Mouse (Mus musculus): ENCODE measurements around the gene Mical3. TPM values are rescaled to one million over a fixed set of nuclear protein-coding genes. Genes with fewer than 3 reads are reported as not detected.
A peak's percentile ranks its signal among the peaks of the same experiment; 100 is the strongest.

Gene Mical3
- polyA plus RNA-seq, 1 experiment from 2014 or later, result 11.8 TPM

- Histone ChIP-seq H3K27ac (ENCODE audit: low read depth, low read length) (no peak overlapping the region), H3K9me3 (ENCODE audit: control insufficient read depth, low read length) (no peaks in the 10 kb centered on the region), H3K4me2 (no peak overlapping the region), H3K27me3 (ENCODE audit: control insufficient read depth, insufficient read depth, low read length) (no peaks in the 10 kb centered on the region), H3K4me1 (ENCODE audit: control insufficient read depth, insufficient read depth, low read length) (no peaks in the 10 kb centered on the region), H3K36me3 (ENCODE audit: control insufficient read depth, insufficient read depth, low read length) (no peaks in the 10 kb centered on the region), H3K4me3 (ENCODE audit: low read depth, low read length) (no peak overlapping the region), H3K9ac (ENCODE audit: low read length) (no peak overlapping the region)
- 88% methylated on average over 7 of the region's 7 CpGs for WGBS
- DNase-seq (ENCODE audit: low spot score, missing footprints), result no peak
- no peak for ATAC-seq (ENCODE audit: low FRiP score)
Observed at GRCm38 (mm10) chr6:121073312-121073711, 57.5 kb downstream of the Mical3 start.

GRCm38 (mm10) chr6:121072615-121073014 lies 58.2 kb downstream of the Mical3 start:
- 82% methylated on average over 2 of the region's 2 CpGs for WGBS
- no peak for ATAC-seq (ENCODE audit: low FRiP score)

GRCm38 (mm10) chr6:121070584-121071230 lies 60.1 kb downstream of the Mical3 start:
- no peak for ATAC-seq (ENCODE audit: low FRiP score)
- H3K27ac ChIP-seq (ENCODE audit: low read depth, low read length), result no peak overlapping the region
- H3K9ac ChIP-seq (ENCODE audit: low read length), result no peak overlapping the region
- H3K4me2 ChIP-seq, result no peak overlapping the region
- no peaks in the 10 kb centered on the region for H3K9me3 ChIP-seq (ENCODE audit: control insufficient read depth, low read length)
- H3K27me3 ChIP-seq (ENCODE audit: control insufficient read depth, insufficient read depth, low read length), result no peaks in the 10 kb centered on the region
- WGBS, result 86% methylated on average over 9 of the region's 9 CpGs
- H3K4me1 ChIP-seq (ENCODE audit: control insufficient read depth, insufficient read depth, low read length), result peaks cover 9% of the 10 kb centered on the region
- H3K4me3 ChIP-seq (ENCODE audit: low read depth, low read length), result no peak overlapping the region
- H3K36me3 ChIP-seq (ENCODE audit: control insufficient read depth, insufficient read depth, low read length), result no peaks in the 10 kb centered on the region
- DNase-seq (ENCODE audit: low spot score, missing footprints), result no peak

More at GRCm38 (mm10) chr6:121072615-121073014, 58.2 kb downstream of the Mical3 start:
- H3K9me3 ChIP-seq (ENCODE audit: control insufficient read depth, low read length), result no peaks in the 10 kb centered on the region
- no peaks in the 10 kb centered on the region; the same call in 1 of the 2 replicates for H3K4me1 ChIP-seq (ENCODE audit: control insufficient read depth, insufficient read depth, low read length)
- no peaks in the 10 kb centered on the region for H3K36me3 ChIP-seq (ENCODE audit: control insufficient read depth, insufficient read depth, low read length)
- H3K4me2 ChIP-seq, result no peak overlapping the region
- no peak overlapping the region for H3K4me3 ChIP-seq (ENCODE audit: low read depth, low read length)
- no peak overlapping the region for H3K9ac ChIP-seq (ENCODE audit: low read length)
- no peak overlapping the region for H3K27ac ChIP-seq (ENCODE audit: low read depth, low read length)
- H3K27me3 ChIP-seq (ENCODE audit: control insufficient read depth, insufficient read depth, low read length), result no peaks in the 10 kb centered on the region
- no peak for DNase-seq (ENCODE audit: low spot score, missing footprints)

GRCm38 (mm10) chr6:121069156-121069555 lies 61.6 kb downstream of the Mical3 start:
- Histone ChIP-seq H3K4me1 (ENCODE audit: control insufficient read depth, insufficient read depth, low read length) (peaks cover 9% of the 10 kb centered on the region), H3K27me3 (ENCODE audit: control insufficient read depth, insufficient read depth, low read length) (no peaks in the 10 kb centered on the region), H3K4me2 (no peak overlapping the region), H3K4me3 (ENCODE audit: low read depth, low read length) (no peak overlapping the region), H3K36me3 (ENCODE audit: control insufficient read depth, insufficient read depth, low read length) (no peaks in the 10 kb centered on the region), H3K9me3 (ENCODE audit: control insufficient read depth, low read length) (no peaks in the 10 kb centered on the region), H3K27ac (ENCODE audit: low read depth, low read length) (no peak overlapping the region), H3K9ac (ENCODE audit: low read length) (no peak overlapping the region)
- ATAC-seq (ENCODE audit: low FRiP score) (no peak), DNase-seq (ENCODE audit: low spot score, missing footprints) (no peak)
- WGBS, result 86% methylated on average over 8 of the region's 8 CpGs

GRCm38 (mm10) chr6:121068087-121068464 lies 62.7 kb downstream of the Mical3 start:
- 90% methylated on average over 7 of the region's 7 CpGs for WGBS

GRCm38 (mm10) chr6:121067426-121068086 lies 63.2 kb downstream of the Mical3 start:
- Histone ChIP-seq H3K9me3 (ENCODE audit: control insufficient read depth, low read length) (no peaks in the 10 kb centered on the region), H3K4me1 (ENCODE audit: control insufficient read depth, insufficient read depth, low read length) (peaks cover 9% of the 10 kb centered on the region), H3K27ac (ENCODE audit: low read depth, low read length) (no peak overlapping the region), H3K27me3 (ENCODE audit: control insufficient read depth, insufficient read depth, low read length) (no peaks in the 10 kb centered on the region), H3K4me2 (no peak overlapping the region), H3K36me3 (ENCODE audit: control insufficient read depth, insufficient read depth, low read length) (no peaks in the 10 kb centered on the region), H3K4me3 (ENCODE audit: low read depth, low read length) (no peak overlapping the region), H3K9ac (ENCODE audit: low read length) (no peak overlapping the region)
- WGBS, result 56% methylated on average over 11 of the region's 11 CpGs
- DNase-seq (ENCODE audit: low spot score, missing footprints), result no peak
- no peak for ATAC-seq (ENCODE audit: low FRiP score)

More at GRCm38 (mm10) chr6:121068087-121068464, 62.7 kb downstream of the Mical3 start:
- Histone ChIP-seq H3K36me3 (ENCODE audit: control insufficient read depth, insufficient read depth, low read length) (no peaks in the 10 kb centered on the region), H3K4me3 (ENCODE audit: low read depth, low read length) (no peak overlapping the region), H3K4me1 (ENCODE audit: control insufficient read depth, insufficient read depth, low read length) (peaks cover 9% of the 10 kb centered on the region), H3K9ac (ENCODE audit: low read length) (no peak overlapping the region), H3K9me3 (ENCODE audit: control insufficient read depth, low read length) (no peaks in the 10 kb centered on the region), H3K4me2 (no peak overlapping the region), H3K27ac (ENCODE audit: low read depth, low read length) (no peak overlapping the region), H3K27me3 (ENCODE audit: control insufficient read depth, insufficient read depth, low read length) (no peaks in the 10 kb centered on the region)
- ATAC-seq (ENCODE audit: low FRiP score) (no peak), DNase-seq (ENCODE audit: low spot score, missing footprints) (no peak)

GRCm38 (mm10) chr6:121066761-121067160 lies 64.0 kb downstream of the Mical3 start:
- DNase-seq (ENCODE audit: low spot score, missing footprints) (no peak), ATAC-seq (ENCODE audit: low FRiP score) (no peak)
- no peaks in the 10 kb centered on the region for H3K27me3 ChIP-seq (ENCODE audit: control insufficient read depth, insufficient read depth, low read length)
- H3K9ac ChIP-seq (ENCODE audit: low read length), result no peak overlapping the region
- peaks cover 9% of the 10 kb centered on the region for H3K4me1 ChIP-seq (ENCODE audit: control insufficient read depth, insufficient read depth, low read length)
- H3K27ac ChIP-seq (ENCODE audit: low read depth, low read length), result no peak overlapping the region
- H3K4me3 ChIP-seq (ENCODE audit: low read depth, low read length), result no peak overlapping the region
- H3K9me3 ChIP-seq (ENCODE audit: control insufficient read depth, low read length), result no peaks in the 10 kb centered on the region
- WGBS, result 42% methylated on average over 6 of the region's 6 CpGs
- H3K4me2 ChIP-seq, result no peak overlapping the region
- no peaks in the 10 kb centered on the region for H3K36me3 ChIP-seq (ENCODE audit: control insufficient read depth, insufficient read depth, low read length)

- WGBS, result 37% methylated on average over 17 of the region's 17 CpGs
Observed at GRCm38 (mm10) chr6:121064356-121065015, 66.3 kb downstream of the Mical3 start.

GRCm38 (mm10) chr6:121063771-121064170 lies 67.0 kb downstream of the Mical3 start:
- H3K4me3 ChIP-seq (ENCODE audit: low read depth, low read length), result no peak overlapping the region
- H3K4me2 ChIP-seq, result no peak overlapping the region
- no peaks in the 10 kb centered on the region for H3K27me3 ChIP-seq (ENCODE audit: control insufficient read depth, insufficient read depth, low read length)
- no peaks in the 10 kb centered on the region for H3K36me3 ChIP-seq (ENCODE audit: control insufficient read depth, insufficient read depth, low read length)
- H3K27ac ChIP-seq (ENCODE audit: low read depth, low read length), result no peak overlapping the region
- DNase-seq (ENCODE audit: low spot score, missing footprints), result no peak
- 87% methylated on average over 8 of the region's 8 CpGs for WGBS
- H3K9me3 ChIP-seq (ENCODE audit: control insufficient read depth, low read length), result no peaks in the 10 kb centered on the region
- peaks cover 9% of the 10 kb centered on the region for H3K4me1 ChIP-seq (ENCODE audit: control insufficient read depth, insufficient read depth, low read length)
- H3K9ac ChIP-seq (ENCODE audit: low read length), result no peak overlapping the region
- ATAC-seq (ENCODE audit: low FRiP score), result no peak

More at GRCm38 (mm10) chr6:121064356-121065015, 66.3 kb downstream of the Mical3 start:
- H3K27ac ChIP-seq (ENCODE audit: low read depth, low read length), result no peak overlapping the region
- H3K36me3 ChIP-seq (ENCODE audit: control insufficient read depth, insufficient read depth, low read length), result no peaks in the 10 kb centered on the region
- H3K27me3 ChIP-seq (ENCODE audit: control insufficient read depth, insufficient read depth, low read length), result no peaks in the 10 kb centered on the region
- H3K4me3 ChIP-seq (ENCODE audit: low read depth, low read length), result no peak overlapping the region
- no peak overlapping the region for H3K9ac ChIP-seq (ENCODE audit: low read length)
- peak; percentile 27; the same call in 1 of the 2 replicates for ATAC-seq (ENCODE audit: low FRiP score)
- DNase-seq (ENCODE audit: low spot score, missing footprints), result no peak
- H3K4me1 ChIP-seq (ENCODE audit: control insufficient read depth, insufficient read depth, low read length), result peaks cover 9% of the 10 kb centered on the region
- no peaks in the 10 kb centered on the region for H3K9me3 ChIP-seq (ENCODE audit: control insufficient read depth, low read length)
- no peak overlapping the region; the same call in 1 of the 2 replicates for H3K4me2 ChIP-seq

Measured in midbrain, embryonic 11.5 days (tissue).